Mouse (Mus musculus): ENCODE results near the gene Wdr47.
A peak's percentile ranks its signal among the peaks of the same experiment; 100 is the strongest.
"Not testable (repeated sequence)": the region's sequence is repeated elsewhere in the genome, so short reads cannot be mapped to it uniquely, and the experiment has no call there.

Wdr47 gene

DNA sequence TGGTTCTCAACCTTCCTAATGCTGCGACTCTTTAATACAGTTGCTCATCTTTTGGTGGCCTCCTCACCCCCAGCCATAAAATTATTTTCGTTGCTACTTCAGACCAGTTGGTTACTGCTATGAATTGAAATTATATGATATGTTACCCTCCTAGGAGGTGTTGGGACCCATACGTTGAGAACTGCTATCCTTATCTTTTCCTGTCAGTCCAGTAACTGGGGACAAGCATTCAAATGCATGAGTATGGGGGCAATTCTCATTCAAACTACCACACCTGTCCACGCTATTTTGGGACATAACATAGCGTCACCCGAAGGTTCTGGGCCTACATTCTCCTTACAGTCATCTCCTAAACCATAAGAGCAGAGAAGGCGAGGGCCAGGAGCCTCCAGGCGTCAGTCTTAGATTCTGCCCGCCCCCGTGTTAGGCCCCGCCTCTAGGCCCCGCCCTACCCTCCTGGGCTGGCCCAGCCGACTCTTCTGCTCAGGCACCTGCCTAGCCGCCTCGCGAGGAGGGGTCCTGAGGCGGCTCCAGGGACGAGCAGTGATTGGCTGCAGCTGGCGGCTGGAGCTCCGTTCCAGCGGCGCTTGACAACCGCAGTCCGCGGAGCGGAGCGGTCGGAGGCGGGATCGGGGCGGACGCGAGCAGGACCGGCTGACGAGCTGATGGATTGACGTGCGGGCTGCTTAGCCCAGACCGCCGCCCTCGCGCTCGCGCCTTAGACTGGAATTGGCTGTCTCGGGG, at the start of gene Wdr47:
TSS of gene Wdr47 (plus strand) at position 494 of the 744 bp plus-strand sequence.
- DNase-seq (ENCODE audit: low spot score): peak; percentile 78

DNA sequence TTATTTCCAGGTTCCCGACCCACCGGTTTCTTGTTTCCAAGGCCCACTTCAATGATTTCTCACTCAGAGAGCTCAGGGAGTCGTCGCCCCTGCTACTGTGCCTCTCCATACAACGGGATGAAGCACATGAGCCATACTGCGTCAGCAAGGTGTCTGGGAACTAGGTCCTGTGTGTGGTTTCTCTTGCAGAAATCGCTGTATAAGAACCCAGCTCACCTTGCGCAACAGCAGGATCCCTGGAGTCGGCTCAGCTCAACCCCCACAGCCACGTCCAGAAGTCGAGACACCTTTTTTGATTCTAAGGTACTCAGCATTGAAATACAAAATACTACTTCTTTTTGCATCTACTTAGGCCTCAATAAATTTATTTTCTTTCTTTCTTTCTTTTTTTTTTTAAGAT, 48.8 kb upstream of the Wdr47 start:
- DNase-seq (ENCODE audit: low spot score): no peak

DNA sequence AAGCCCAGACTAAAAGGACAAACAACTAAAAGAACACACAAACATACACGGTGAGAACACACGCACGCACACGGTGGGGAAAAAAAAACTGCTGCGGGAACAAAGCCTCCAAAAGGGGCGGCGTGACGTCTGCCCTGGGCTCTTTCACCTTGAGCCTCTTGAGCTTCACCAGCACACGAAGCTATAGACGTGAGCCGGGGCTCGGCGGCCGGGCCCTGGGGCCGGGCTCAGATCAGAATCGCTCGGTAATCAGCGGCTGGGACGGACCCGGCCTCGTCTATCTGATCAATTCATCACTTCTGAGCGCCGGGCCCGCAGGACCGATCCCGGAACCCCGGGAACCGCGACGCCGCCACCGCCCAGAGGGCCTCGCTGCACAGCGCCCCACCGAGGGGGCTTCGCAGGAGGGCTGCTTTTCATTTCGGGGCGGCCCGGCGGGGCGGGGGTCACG, 36.9 kb upstream of the Wdr47 start:
- no peak for DNase-seq (ENCODE audit: low spot score)

DNA sequence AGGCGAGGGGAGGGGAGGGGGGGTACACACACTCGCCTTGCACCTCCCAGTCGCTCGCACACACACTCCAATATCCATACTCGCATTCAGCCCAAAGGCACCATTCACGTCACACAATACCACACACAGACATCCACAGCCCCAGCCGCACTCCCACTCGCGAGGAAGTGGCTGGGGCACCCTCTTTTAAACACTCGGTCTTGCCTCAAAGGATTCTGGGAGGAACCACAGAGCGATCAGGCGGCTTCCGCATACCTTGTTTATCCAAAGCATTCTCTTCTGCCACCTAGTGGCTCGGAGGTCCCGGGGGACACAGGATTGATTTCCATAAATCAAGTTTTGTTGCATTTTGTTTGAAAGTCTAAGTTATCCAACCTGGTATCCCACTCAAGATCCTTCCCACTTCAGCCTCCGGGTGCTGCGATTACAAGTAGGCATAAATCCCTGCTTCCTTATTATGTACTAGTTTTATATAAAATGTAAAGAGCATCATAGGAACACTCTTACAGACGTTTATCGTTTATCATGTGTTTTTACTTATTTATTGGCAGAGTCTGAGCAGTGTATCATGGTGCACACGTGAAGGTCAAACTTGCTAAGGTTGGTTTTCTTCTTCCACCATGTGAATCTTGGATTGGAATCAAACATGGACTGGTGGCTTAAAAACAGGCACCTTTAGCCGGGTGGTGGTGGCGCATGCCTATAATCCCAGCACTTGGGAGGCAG, 36.3 kb upstream of the Wdr47 start:
- peak; percentile 69 for DNase-seq (ENCODE audit: low spot score)

DNA sequence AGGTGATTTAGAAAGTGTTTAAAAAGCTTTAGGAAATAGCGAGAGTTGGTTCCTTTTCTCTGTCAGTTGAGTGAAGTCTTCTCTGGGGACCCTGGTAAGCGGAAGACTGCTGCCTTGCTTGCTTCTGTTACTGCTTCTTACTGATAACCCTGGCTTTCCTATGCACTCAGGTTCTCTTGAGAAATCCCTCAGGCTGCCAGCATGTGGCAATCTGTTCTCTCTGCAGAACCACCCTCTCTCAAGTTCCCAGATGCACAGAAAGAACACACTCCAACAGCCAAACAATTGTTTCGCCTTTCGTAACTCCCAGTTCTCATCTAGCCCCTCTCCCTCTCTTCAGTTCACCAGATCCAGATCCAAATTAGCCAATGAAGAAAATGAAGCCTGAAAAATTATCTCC, 33.2 kb upstream of the Wdr47 start:
- DNase-seq (ENCODE audit: low spot score): no peak

DNA sequence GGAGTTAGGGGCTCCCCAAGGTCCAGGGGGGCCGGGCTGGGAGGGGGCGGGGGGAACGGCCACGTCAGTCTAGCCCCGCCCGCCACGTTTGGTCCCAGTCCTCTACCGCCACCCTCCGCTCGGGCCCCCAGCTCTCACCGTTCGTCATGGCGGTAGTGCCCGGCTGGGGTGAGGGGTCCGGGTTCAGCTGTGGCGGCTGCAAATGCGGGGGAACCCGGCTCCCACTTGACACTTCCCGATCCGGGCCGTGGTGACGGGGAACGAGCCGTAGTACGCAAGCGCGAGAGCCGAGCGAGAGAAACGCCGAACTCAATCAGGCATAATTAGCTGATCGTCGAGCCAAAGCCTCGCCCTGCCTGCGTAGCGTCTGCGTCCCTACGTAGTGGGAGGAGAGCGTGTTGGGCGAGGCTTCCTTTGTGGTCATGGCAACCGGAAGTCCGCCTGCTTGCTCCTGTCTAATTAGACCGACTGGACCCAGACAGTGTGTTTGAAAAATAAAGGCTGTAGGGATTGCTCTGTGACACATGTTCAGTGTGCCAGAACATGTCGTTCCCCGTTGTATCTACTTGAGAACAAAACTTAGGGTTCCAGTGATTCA, 28.8 kb upstream of the Wdr47 start, which contains the start of gene Tmem167b:
TSS of gene Tmem167b (minus strand) at position 334 of the 598 bp plus-strand sequence.
- DNase-seq (ENCODE audit: low spot score): peak; percentile 85

DNA sequence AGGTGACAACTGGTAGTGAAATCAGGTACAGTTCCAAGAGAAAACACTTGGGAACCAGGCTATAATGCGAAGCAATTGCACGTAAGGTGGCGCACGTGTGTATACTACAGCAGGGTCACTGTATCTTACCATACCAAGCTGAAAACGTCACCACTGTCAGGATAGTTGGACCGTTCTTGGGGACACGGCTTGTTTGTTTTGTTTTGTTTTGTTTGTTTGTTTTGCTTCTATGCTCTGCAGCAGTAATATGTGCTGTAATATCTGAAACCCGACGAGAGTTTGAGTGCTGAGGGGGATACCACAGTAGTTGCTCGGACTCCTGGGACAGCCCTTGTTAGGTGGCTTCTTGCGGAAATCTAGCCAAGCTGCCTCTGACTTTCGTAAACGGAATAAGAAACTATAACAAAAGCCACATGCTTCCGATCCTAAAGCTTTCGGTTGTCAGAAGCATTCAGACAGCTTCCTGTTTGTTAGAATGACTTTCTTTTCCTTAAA, 28.3 kb upstream of the Wdr47 start:
- no peak for DNase-seq (ENCODE audit: low spot score)

DNA sequence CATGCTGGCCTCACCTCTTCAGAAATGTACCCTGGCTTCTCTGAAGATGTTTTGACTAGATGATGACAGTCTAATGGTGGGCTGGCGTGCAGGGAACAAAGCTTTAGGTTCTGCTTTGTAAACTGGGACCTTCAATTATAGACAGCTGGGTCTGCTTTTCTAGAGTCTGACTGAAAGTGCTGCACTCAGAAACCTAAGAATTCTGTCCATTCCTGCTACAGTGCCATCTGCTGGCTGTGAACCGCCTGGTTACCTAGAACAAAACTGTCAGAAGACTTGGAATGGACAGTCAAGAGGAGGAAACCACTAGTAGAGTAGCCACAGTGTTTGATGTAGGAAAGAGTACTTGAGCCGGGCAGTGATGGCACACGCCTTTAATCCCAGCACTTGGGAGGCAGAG, 27.8 kb upstream of the Wdr47 start:
- DNase-seq (ENCODE audit: low spot score): no peak

DNA sequence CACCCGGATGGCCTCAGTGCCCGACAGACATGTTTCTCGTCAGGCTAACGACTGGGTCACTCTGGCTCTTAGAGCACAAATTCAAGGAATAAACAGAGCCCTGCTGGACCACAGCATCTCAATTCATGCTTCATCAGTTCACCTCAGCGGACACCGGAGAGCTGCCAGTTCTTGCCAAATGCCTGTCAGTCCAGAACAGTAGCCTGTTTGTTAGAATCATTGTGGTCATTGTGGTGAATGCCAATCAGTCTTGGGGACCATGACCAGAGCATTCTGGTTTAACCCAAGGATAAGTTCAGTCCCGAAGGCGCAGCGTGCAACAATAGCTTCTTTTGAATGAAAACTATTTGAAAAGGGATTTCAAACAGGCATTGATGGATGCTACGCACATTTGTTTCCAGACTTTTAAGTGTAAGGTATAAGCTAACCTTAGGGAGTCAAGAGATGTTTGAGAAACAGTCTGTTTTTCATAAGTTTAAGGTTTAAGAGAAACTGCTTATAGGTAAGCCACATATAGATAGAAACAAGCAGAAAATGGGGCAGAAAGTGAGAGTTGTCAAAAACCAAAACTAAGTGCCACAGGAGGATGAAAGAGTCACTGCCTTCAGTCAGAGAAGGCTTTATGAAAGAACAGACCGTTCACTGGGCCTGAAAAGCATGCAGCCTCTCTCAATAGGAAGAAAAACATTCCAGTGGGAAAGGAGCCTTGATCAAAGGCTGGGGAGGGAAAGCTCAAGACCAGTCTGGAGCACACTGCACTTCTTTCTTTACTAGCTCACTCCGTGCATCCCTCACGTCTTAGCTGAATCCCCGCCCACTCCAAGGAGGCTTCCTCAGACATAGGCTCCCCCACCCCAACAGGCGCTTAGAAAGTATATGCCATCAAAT, 22.8 kb upstream of the Wdr47 start:
- DNase-seq (ENCODE audit: low spot score): no peak

DNA sequence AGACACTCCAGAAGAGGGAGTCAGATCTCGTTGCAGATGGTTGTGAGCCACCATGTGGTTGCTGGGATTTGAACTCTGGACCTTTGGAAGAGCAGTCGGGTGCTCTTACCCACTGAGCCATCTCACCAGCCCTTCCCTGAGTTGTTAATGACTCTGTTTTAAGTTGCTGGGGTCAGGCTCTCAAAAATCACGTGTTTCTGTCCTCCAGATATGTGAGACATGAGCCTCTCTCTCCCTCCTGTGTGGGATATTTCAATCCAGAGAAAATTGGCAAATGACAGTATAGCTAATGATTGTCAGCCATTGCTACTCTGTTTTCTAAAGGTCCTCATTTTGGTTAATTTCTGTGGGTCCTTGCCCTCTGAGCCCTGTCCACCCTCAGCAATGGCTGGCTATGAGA, 21.4 kb upstream of the Wdr47 start:
- DNase-seq (ENCODE audit: low spot score): not testable (repeated sequence)

DNA sequence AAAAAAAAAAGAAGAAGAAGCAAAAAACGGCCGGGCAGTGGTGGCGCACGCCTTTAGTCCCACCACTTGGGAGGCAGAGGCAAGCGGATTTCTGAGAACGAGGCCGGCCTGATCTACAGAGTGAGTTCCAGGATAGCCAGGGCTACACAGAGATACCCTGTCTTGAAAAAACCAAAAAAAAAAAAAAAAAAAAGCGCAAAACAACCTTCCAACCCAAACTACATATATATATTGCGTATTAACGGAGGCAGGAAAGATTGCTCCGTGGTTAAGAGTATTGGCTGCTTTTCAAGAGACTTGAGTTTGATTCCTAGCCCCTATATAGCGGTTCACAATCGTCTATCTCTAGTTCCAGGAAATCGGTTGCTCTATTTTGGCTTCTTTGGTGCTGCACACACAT, 20.3 kb upstream of the Wdr47 start:
- no peak for DNase-seq (ENCODE audit: low spot score)

DNA sequence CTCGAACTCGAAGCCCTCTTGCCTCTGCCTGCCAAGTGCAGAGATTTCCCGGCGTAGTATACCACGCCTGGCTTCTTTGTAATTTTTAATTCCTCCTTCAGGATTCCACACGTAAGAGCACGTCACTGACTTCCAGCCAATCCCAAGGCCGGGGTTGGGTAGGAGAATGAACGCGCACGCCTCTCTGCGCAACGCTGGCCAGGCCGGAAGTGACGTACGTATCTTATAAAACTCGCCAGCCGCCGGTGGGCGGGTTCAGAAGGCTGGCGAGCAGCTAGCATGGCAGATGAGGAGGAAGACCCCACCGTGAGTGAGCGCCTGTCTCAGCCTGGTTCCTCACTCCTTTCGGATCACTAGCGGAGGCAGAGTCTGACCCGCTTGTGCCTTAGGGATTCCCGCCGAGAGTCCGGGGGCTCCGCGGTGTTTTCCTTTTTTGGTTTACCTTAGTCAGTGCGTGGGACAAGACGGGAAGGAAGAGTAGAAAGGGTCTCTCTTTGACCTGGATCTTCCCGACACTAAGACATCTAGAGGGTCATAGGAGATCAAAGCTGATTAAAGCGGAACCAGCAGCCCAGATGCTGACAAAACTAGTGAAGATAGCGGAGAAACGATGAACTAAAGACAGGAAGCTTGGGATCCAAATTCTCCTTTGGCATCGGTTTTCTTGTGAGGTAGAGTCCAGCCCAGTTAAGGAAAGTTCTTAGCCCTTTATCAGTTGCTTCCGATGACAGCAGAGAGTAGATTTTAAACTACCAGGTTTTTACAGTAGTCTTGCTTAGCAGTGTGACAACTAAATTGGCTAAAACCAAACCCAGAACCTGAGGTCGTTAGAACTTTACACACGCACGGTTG, 19.4 kb upstream of the Wdr47 start, which contains the start of gene Taf13:
TSS of gene Taf13 (plus strand) at position 256 of the 852 bp plus-strand sequence.
- peak; percentile 91 for DNase-seq (ENCODE audit: low spot score)

DNA sequence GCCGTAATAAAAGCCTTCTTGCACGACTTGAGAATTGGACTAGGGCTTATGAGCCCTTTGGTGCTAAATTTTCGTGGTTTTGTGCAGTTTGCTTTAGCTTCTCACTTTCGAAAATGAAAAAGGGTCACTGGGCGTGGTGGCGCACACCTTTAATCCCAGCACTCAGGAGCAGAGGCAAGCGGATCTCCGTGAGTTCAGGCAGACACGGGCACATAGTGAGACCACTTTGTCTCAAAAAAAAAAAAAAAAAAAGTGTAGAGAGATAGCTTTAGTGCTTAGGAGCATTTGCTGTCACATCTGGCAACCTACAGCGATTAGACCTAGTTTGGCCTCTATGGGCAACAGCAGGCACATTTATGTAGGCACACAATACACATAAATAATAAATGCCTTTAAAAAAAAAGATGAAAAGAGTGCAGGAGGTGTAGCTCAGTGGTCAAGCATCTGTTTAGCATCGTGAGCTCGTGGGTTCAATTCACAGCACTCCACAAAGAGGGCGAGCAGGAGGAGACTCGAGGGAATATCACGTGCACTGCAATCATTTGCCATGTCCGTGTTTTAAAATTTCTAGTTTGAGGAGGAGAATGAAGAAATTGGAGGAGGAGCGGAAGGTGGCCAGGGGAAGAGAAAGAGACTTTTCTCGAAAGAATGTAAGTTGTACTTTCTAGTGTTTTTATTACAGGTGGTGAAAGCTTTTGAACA, 18.6 kb upstream of the Wdr47 start:
- no peak for DNase-seq (ENCODE audit: low spot score)

DNA sequence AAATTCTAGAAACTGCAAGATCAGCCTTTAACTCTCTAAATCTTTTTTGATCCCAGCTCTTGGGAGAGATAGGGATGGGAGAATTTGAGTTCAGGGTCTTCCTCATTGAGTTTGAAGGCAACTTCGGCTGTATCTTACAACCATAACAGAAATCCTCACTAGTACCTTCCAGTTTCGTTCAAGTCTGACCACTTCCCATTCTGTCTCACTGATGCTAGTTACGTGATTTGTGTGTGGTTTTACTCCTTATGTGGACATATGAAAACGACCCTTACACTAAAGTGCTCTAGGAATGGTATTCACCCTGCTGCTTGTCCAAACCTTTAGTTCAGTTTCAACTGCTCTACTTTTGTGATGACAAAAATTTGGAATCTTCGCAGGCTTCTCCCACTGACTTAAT, 17.1 kb upstream of the Wdr47 start:
- no peak for DNase-seq (ENCODE audit: low spot score)

DNA sequence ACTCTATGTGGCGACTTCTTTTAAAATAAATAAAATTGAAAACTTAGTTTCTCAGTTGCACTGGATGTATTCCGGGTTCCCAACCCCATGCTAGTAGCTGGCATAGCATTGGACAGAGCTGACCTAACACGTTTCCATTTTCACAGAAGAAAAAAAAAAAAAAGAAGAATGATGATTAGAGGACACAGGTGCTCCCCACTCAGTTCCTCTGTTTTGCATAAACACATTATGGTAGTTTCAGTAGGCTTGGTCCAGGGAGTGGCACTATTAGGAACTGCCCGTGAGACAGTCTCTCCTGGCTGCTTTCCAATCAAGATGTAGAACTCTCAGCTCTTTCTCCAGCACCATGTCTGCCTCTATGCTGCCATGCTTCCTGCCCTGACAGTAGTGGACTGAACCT, 6.5 kb upstream of the Wdr47 start:
- DNase-seq (ENCODE audit: low spot score): no peak

DNA sequence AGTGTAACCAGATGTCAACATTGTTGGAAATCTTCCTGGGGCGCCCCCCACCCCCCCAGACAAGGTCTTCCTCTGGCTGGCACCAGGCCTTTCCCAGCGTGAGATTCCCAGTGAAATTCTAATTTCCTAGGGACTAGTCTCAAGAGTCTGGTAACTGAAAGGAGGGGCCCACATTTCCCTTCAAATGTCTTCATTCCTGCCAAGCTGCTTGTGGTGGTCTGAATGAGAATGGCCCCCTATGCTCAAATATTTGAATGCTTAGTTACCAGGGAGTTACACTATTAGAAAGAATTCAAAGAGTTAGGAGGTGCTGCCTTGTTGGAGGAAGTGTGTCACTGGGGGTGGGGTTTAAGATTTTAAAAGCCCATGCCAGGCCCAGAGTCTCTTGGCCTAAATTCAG, 2.6 kb upstream of the Wdr47 start:
- no peak for DNase-seq (ENCODE audit: low spot score)

DNA sequence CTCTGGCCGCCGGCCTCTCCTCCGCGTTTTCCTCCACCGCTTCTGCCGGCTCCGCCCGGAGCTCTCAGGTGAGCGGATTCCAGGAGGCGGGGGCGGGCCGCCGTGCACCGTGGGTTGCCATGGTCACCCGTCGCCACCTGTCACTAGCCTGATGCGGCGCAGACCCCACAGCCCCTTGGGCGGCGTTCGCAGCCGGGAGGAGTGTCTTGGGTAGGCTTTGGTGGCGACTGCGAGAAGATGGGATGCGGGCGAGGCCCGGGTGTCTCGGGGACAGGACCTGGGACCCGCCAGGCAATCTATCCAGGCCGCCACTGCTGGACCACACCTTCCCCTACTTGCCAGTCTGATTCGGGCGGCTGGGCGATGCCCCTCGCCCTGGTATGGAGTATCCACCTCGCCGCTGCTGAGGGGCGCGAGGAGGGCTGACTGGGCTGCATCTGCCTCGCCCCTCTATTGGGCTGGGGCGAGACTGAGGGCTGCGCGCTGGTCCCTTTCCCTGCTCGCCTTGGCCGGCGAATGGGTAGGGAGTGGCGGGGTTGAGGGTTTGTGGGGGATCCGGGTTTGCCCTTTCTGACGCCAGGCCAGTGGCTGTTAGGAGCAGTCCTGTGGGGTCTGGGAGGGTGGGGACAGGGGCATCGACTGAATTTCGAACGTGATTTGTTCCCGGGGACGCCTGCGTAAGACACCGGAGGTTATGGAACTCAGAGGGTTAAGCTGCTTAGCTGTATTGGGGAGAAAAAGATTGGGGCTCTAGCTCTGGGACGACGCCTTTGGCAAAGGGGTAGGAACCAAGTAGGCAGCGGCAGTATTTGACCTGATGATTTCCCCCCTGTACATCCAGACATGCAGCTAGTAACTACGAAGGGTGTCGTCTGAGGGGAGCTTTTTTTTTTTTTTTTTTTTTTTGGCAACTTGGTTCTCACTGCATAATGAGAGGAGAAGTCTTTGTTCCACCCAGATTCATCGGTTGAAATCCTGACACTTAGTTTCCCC, 747 bp downstream of the Wdr47 start:
- DNase-seq (ENCODE audit: low spot score): peak; percentile 14

DNA sequence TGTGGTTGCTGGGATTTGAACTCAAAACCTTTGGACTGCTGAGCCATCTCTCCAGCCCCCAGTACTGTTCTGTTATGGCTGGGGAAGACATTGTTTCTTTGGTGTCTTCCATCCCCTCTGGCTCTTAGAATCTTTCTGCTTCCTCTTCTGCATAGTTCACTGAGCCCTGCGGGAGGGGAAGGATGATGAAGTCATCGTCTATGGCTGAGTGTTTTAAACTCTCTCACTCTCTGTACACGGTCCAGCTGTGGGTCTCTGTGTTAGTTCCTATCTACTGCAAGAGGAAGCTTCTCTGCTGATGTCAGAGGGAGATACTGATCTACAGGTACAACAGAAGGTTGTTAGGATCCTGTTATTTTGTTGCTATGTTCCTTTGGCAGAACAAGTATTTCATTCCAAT, 17.8 kb downstream of the Wdr47 start:
- no peak for DNase-seq (ENCODE audit: low spot score)

DNA sequence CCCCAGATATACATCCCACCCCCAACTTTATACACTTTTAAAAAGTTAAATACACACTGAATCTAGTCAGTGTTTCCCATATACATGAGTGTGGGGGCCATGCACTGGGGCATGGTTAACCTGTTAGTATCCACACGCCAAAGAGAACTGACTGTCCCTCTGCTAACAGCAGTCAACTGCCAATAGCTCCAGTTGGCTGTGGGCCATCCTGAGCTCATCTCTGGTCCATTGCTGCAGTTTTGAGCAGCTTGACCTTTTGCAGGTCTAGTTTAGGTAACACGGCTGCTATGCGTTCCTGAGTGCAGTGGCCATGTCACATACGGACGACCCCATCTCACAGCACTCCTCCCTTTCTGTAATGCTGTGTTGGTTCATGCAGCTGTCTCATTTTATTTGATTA, 43.7 kb downstream of the Wdr47 start:
- DNase-seq (ENCODE audit: low spot score): no peak

Data from urinary bladder, postnatal 10 days (tissue).